Mouse (Mus musculus) adrenal gland, postnatal 14 days (tissue): ENCODE results near the gene Tlr6. TPM values are rescaled to one million over a fixed set of nuclear protein-coding genes. Genes with fewer than 3 reads are reported as not detected.

Experiments used
- DNase-seq: peaks from one replicate; pipeline ENCODE4 v3.0.0; 2021; ENCODE audit warnings: mixed read lengths
- microRNA-seq, 2 experiments: library from miRNA; unstranded; fragments of <30 nt; microRNA quantifications; one replicate each; pipeline ENCODE4 v1.2.0; 2021
- total RNA-seq: library from RNA; stranded (reverse); gene quantifications from 2 replicates; pipeline ENCODE4 v1.2.3, GENCODE M21; 2021

The Tlr6 gene
- total RNA-seq, 1 experiment from 2014 or later = 0.85 TPM

GRCm38 (mm10) chr5:64932215-64932614 lies 27.7 kb downstream of the Tlr6 start:
- DNase-seq = no peak

GRCm38 (mm10) chr5:64922891-64923381 lies 37.0 kb downstream of the Tlr6 start:
- no peak for DNase-seq

- DNase-seq = no peak
These were observed 41.0 kb downstream of the Tlr6 start for GRCm38 (mm10) chr5:64918616-64919597.

- DNase-seq = no peak
These were observed 42.2 kb downstream of the Tlr6 start for GRCm38 (mm10) chr5:64917721-64918120.

DNA sequence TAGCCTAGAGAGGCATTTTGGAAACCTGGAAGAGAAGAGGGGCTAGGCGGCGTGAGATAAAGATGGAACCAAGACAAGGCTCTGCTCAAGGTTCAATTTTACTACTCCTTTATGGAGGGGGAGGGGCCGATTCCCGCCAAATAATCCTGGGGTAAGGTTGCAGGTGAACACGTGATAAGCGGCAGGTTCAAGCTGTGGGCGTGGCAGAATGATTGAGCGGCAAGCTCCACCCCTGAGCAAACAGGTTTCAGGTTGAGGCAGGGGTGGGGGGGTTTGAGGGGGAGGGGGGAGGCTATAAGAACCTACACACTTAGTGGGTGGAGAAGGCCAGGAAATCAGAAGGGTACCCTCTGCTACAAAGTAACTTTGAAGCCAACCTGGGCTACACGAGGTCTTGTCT lies 42.7 kb downstream of the Tlr6 start:
- DNase-seq = no peak

DNA sequence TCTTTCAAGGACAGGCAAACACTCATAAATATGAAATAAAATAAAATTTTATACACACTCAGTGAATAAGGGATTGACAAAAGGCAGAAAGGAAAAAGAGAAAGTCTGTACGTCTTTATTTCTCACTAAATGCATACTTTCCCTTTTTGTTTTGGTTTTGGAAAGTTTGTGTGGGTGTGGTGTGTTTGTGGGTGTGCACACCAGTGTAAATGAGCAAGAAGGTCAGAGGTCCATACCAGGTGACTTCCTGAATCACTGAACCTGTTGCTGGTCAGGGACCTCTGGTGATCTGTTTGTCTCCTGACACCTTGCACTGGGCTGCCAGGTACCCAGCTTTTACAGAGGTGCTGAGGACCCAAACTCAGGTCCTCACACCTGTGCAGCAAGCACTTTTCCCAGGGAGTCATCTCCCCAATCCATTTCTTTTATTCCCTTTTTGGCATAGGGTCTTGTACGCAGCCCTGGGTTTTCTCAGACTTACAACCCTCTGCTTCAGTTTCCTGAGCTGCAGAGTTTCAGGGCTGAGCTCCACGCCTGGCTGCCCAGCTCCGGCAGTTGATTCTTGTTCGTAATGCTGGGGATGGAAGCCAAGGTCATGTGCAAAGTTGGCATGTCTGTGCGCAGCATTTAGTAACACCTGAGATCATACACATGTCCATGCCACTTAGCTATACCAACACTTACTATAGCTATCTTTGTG lies 51.2 kb downstream of the Tlr6 start:
- no peak for DNase-seq

- no peak for DNase-seq
These were observed 52.0 kb downstream of the Tlr6 start for GRCm38 (mm10) chr5:64907906-64908305.

- DNase-seq = peak; percentile 37
These were observed 54.2 kb downstream of the Tlr6 start for GRCm38 (mm10) chr5:64905516-64906271.

Small RNA genes lying within 50 kb of the gene (microRNA-seq; reads per million reads assigned to microRNA genes)
- gene Mir574 = 149 to 214 reads per million in 2 experiments

Other genes with a start within 250 kb of the Tlr6 start
- gene Klf3, start 156.7 kb downstream of the Tlr6 start, total RNA-seq = 73.5 and 74.1 TPM in 2 replicates
- gene Tlr1, start 26.5 kb downstream of the Tlr6 start, total RNA-seq = 0.85 and 3.4 TPM in 2 replicates
- 24.6 and 27.9 TPM in 2 replicates for gene Fam114a1, start 10.0 kb upstream of the Tlr6 start, total RNA-seq
- gene Tmem156, start 132.0 kb upstream of the Tlr6 start, total RNA-seq = 0.44 and 2.0 TPM in 2 replicates
- gene Klhl5, start 147.4 kb upstream of the Tlr6 start, total RNA-seq = 46.2 and 53.2 TPM in 2 replicates
- 8.3 and 9.0 TPM in 2 replicates for gene Wdr19, start 239.6 kb upstream of the Tlr6 start, total RNA-seq